Mouse (Mus musculus): ENCODE measurements around the gene Ubap1. TPM values are rescaled to one million over a fixed set of nuclear protein-coding genes. Genes with fewer than 3 reads are reported as not detected.

Ubap1 gene
- polyA plus RNA-seq, 1 experiment, result 55.9 TPM

GRCm38 (mm10) chr4:41315173-41315572, 33.6 kb upstream of the Ubap1 start:
- no peak for DNase-seq
- Histone ChIP-seq H3K4me1 (ENCODE audit: control insufficient read depth, insufficient read depth, low read length) (peaks cover 5% of the 10 kb centered on the region; the same call in 1 of the 2 replicates), H3K4me3 (replicated peaks; ENCODE audit: insufficient read depth, low read depth, low read length) (peak overlapping the region; percentile 82), H3K27me3 (ENCODE audit: control insufficient read depth, insufficient read depth, low read length) (no peaks in the 10 kb centered on the region), H3K27ac (ENCODE audit: insufficient read depth, low read length) (peak overlapping the region; percentile 73)
- TF ChIP-seq CTCF (IDR thresholded peaks at IDR 0.05; ENCODE audit: borderline replicate concordance, insufficient read depth, low read depth, low read length), result no peak
- TF ChIP-seq POLR2A (IDR thresholded peaks at IDR 0.05; ENCODE audit: borderline replicate concordance, insufficient read depth, low read length), result no peak
- 55% methylated on average over 8 of the region's 8 CpGs for WGBS

GRCm38 (mm10) chr4:41318267-41318666, 30.5 kb upstream of the Ubap1 start:
- DNase-seq, result no peak
- WGBS, result 82% methylated on average over 5 of the region's 5 CpGs
- TF ChIP-seq POLR2A (IDR thresholded peaks at IDR 0.05; ENCODE audit: borderline replicate concordance, insufficient read depth, low read length) (no peak), CTCF (IDR thresholded peaks at IDR 0.05; ENCODE audit: borderline replicate concordance, insufficient read depth, low read depth, low read length) (no peak)
- Histone ChIP-seq H3K4me3 (replicated peaks; ENCODE audit: insufficient read depth, low read depth, low read length) (no peak overlapping the region), H3K27ac (ENCODE audit: insufficient read depth, low read length) (no peak overlapping the region), H3K4me1 (ENCODE audit: control insufficient read depth, insufficient read depth, low read length) (peaks cover under 1% of the 10 kb centered on the region; the same call in 1 of the 2 replicates), H3K27me3 (ENCODE audit: control insufficient read depth, insufficient read depth, low read length) (no peaks in the 10 kb centered on the region)

GRCm38 (mm10) chr4:41320971-41321370, 27.8 kb upstream of the Ubap1 start:
- H3K4me1 ChIP-seq (ENCODE audit: control insufficient read depth, insufficient read depth, low read length), result no peaks in the 10 kb centered on the region
- no peak overlapping the region for H3K4me3 ChIP-seq (replicated peaks; ENCODE audit: insufficient read depth, low read depth, low read length)
- H3K27ac ChIP-seq (ENCODE audit: insufficient read depth, low read length), result no peak overlapping the region
- H3K27me3 ChIP-seq (ENCODE audit: control insufficient read depth, insufficient read depth, low read length), result no peaks in the 10 kb centered on the region
- no peak for TF ChIP-seq CTCF (IDR thresholded peaks at IDR 0.05; ENCODE audit: borderline replicate concordance, insufficient read depth, low read depth, low read length)
- TF ChIP-seq POLR2A (IDR thresholded peaks at IDR 0.05; ENCODE audit: borderline replicate concordance, insufficient read depth, low read length), result no peak
- WGBS, result 76% methylated on average over 4 of the region's 4 CpGs
- DNase-seq, result no peak

- TF ChIP-seq POLR2A (IDR thresholded peaks at IDR 0.05; ENCODE audit: borderline replicate concordance, insufficient read depth, low read length), result no peak
- TF ChIP-seq CTCF (IDR thresholded peaks at IDR 0.05; ENCODE audit: borderline replicate concordance, insufficient read depth, low read depth, low read length), result no peak
- WGBS, result 84% methylated on average over 6 of the region's 6 CpGs
- H3K4me3 ChIP-seq (replicated peaks; ENCODE audit: insufficient read depth, low read depth, low read length), result no peak overlapping the region
- H3K27me3 ChIP-seq (ENCODE audit: control insufficient read depth, insufficient read depth, low read length), result no peaks in the 10 kb centered on the region; the same call in 1 of the 2 replicates
- no peak overlapping the region for H3K27ac ChIP-seq (ENCODE audit: insufficient read depth, low read length)
- DNase-seq, result no peak
- no peaks in the 10 kb centered on the region for H3K4me1 ChIP-seq (ENCODE audit: control insufficient read depth, insufficient read depth, low read length)
Observed at GRCm38 (mm10) chr4:41326876-41327275, 21.9 kb upstream of the Ubap1 start.

GRCm38 (mm10) chr4:41329481-41329880, 19.3 kb upstream of the Ubap1 start:
- Histone ChIP-seq H3K4me1 (ENCODE audit: control insufficient read depth, insufficient read depth, low read length) (no peaks in the 10 kb centered on the region), H3K4me3 (replicated peaks; ENCODE audit: insufficient read depth, low read depth, low read length) (no peak overlapping the region), H3K27ac (ENCODE audit: insufficient read depth, low read length) (no peak overlapping the region), H3K27me3 (ENCODE audit: control insufficient read depth, insufficient read depth, low read length) (no peaks in the 10 kb centered on the region; the same call in 1 of the 2 replicates)
- 28% methylated on average over 4 of the region's 4 CpGs for WGBS
- no peak for TF ChIP-seq CTCF (IDR thresholded peaks at IDR 0.05; ENCODE audit: borderline replicate concordance, insufficient read depth, low read depth, low read length)
- no peak for TF ChIP-seq POLR2A (IDR thresholded peaks at IDR 0.05; ENCODE audit: borderline replicate concordance, insufficient read depth, low read length)
- no peak for DNase-seq

GRCm38 (mm10) chr4:41331085-41331484, 17.7 kb upstream of the Ubap1 start:
- H3K27me3 ChIP-seq (ENCODE audit: control insufficient read depth, insufficient read depth, low read length), result no peaks in the 10 kb centered on the region; the same call in 1 of the 2 replicates
- WGBS, result 78% methylated on average over 3 of the region's 3 CpGs
- TF ChIP-seq POLR2A (IDR thresholded peaks at IDR 0.05; ENCODE audit: borderline replicate concordance, insufficient read depth, low read length) (no peak), CTCF (IDR thresholded peaks at IDR 0.05; ENCODE audit: borderline replicate concordance, insufficient read depth, low read depth, low read length) (no peak)
- no peak overlapping the region for H3K27ac ChIP-seq (ENCODE audit: insufficient read depth, low read length)
- H3K4me3 ChIP-seq (replicated peaks; ENCODE audit: insufficient read depth, low read depth, low read length), result no peak overlapping the region
- DNase-seq, result no peak
- no peaks in the 10 kb centered on the region for H3K4me1 ChIP-seq (ENCODE audit: control insufficient read depth, insufficient read depth, low read length)

- Histone ChIP-seq H3K27ac (ENCODE audit: insufficient read depth, low read length) (no peak overlapping the region), H3K27me3 (ENCODE audit: control insufficient read depth, insufficient read depth, low read length) (no peaks in the 10 kb centered on the region; the same call in 1 of the 2 replicates), H3K4me1 (ENCODE audit: control insufficient read depth, insufficient read depth, low read length) (no peaks in the 10 kb centered on the region), H3K4me3 (replicated peaks; ENCODE audit: insufficient read depth, low read depth, low read length) (no peak overlapping the region)
- 89% methylated on average over 9 of the region's 9 CpGs for WGBS
- no peak for DNase-seq
- TF ChIP-seq CTCF (IDR thresholded peaks at IDR 0.05; ENCODE audit: borderline replicate concordance, insufficient read depth, low read depth, low read length) (no peak), POLR2A (IDR thresholded peaks at IDR 0.05; ENCODE audit: borderline replicate concordance, insufficient read depth, low read length) (no peak)
Observed at GRCm38 (mm10) chr4:41331698-41332421, 16.9 kb upstream of the Ubap1 start.

- Histone ChIP-seq H3K4me1 (ENCODE audit: control insufficient read depth, insufficient read depth, low read length) (no peaks in the 10 kb centered on the region), H3K4me3 (replicated peaks; ENCODE audit: insufficient read depth, low read depth, low read length) (no peak overlapping the region), H3K27ac (ENCODE audit: insufficient read depth, low read length) (no peak overlapping the region), H3K27me3 (ENCODE audit: control insufficient read depth, insufficient read depth, low read length) (no peaks in the 10 kb centered on the region)
- no peak for DNase-seq
- TF ChIP-seq CTCF (IDR thresholded peaks at IDR 0.05; ENCODE audit: borderline replicate concordance, insufficient read depth, low read depth, low read length), result no peak
- TF ChIP-seq POLR2A (IDR thresholded peaks at IDR 0.05; ENCODE audit: borderline replicate concordance, insufficient read depth, low read length), result no peak
Observed at GRCm38 (mm10) chr4:41336546-41336945, 12.2 kb upstream of the Ubap1 start.

All from cerebellum, adult 2 months (tissue).